Mouse (Mus musculus) CD8-positive naive resting alpha-beta T cell, adult 2 months (primary cell): Measurements from ENCODE around the gene Fam76b.
"Not testable (repeated sequence)": the region's sequence is repeated elsewhere in the genome, so short reads cannot be mapped to it uniquely, and the experiment has no call there.

ENCODE experiments used
- DNase-seq, 2 experiments: peaks; one replicate each; pipeline ENCODE4 v3.0.0; 2022; ENCODE audit warnings: low read depth in 2 of 2, low spot score in 2 of 2

Gene Fam76b

DNA sequence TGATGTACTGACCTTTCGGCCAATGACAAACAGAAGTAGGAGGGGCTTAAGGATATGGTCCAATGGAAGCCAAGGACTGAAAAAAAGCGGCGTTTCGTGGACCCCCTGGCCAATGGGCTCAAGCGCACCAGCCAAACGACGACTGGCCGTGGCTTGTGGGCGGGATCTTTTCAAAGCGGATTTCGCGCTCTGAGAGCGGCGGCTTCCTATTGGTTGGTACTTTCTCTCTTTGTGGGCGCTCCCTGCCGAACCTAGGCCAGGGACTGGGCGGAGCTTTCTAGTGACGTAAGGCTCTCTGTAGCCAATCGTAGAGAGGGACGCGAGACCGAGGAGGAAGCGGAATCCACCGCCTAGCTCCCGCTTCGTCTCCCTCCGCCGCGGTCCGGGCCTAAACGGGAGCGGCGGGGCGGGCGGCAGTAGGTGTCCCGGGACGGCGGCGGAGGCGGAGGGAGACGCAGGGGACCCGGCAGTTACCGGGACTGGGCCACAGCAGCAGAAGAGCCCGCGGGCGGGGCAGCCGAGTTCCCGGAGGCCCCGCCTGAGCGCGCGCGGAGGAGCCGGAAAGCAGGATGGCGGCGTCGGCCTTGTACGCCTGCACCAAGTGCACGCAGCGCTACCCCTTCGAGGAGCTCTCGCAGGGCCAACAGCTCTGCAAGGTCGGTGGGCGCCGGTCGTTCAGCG lies at the start of gene Fam76b:
Gene Fam76b (plus strand): TSS at position 311 of the 681 bp plus-strand sequence.
- DNase-seq = peak; percentile 99

DNA sequence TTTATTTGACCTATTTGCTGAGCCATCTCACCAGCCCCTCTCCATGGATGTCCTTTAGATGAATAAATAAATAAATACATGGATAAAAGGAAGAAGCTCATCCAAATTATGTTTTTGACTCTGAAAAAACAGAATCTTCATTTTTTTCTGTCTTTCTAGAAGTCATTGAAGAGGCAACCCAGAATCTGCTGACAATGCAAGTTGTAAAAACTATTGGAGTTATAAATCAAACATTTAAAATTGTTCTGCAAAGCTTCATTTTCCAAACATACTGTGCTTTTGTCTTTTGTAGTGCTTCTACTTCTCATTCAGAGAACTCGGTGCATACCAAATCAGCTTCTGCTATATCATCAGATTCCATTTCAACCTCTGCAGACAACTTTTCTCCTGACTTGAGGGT lies 45.5 kb upstream of the Fam76b start:
- no peak for DNase-seq

DNA sequence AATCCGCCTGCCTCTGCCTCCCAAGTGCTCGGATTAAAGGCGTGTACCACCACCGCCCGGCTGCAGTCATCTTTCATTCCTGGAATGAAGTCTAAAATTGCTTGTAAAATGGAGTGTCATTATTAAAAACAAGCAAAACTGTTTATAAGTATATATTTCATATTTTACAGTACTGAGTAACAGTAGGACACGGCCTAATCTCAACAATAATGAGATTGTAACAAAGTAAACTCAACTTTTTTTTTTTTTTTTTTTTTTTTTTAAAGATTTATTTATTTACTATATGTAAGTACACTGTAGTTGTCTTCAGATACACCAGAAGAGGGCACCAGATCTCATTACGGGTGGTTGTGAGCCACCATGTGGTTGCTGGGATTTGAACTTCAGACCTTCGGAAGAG lies 36.7 kb upstream of the Fam76b start:
- not testable (repeated sequence) for DNase-seq

DNA sequence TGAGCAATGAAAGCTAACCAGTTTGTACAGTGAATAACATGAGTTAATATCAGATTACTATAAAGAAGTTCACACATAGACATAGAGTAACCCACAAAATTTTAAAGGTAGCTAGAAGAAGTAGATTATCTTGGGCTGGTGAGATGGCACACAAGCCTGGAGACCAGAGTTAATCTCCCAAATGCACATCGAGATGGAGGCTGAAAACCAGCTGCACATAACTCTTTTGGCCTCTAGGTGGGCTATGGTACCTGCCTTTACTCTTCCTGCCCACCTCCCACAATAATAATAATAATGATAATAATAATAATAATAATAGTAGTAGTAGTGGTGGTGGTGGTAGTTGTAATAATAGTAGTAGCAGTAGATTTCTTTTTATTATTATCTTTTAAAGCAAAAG lies 33.2 kb upstream of the Fam76b start:
- no peak for DNase-seq

DNA sequence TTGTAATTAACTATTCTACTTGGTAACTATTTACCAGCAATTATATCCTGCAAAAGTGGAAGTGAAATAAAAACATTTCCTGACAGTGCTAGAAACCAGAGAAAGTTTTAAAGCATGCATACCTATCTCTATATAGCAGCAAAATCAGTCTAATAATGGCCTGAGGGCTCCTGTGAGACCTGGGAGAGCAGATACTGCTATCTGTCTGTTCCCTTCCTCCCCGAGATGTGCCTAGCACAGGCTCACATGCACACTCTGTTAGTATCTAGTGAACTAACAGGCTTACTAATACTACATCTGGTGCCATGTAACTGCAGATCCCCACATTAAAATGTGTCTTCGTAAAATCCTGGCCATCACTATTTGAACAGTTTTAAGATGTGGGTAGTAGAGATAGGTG lies 32.8 kb upstream of the Fam76b start:
- no peak for DNase-seq

DNA sequence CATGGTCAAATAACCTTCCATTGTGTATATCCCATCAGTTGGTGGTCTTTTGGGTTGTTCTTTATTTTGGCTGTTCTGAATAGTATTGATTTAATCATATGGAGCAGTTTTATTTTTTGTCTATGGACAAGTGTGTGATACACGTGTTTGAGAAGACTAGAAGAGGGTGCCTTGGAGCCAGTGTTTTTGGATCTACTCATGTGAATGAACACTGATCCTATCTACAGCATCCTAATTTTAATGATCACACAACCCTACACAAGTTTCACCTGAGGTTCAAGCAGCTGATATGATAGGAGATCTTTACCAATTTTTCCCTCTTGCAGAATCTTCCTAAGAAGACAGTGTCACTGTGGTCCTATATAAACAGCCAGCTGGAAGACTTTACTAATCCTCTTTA lies 23.0 kb upstream of the Fam76b start:
- no peak for DNase-seq

DNA sequence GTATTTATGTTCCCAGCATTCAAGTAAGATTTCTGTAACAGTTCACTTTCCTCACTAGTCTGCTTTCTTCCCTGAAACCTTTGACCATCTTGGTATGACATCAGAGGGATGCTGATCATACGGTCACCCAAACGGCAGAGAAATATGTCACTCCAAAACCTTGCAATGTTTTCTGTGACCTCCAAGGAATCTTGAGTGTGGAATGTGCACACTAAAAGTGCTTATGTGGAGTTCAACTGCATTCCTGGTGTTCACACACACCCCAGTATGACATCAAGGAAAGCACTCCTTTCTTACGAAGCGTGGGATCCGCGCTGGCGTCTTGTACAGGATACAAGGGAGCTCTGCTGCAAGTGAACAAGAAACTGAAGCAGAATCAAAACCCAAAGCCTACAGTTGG lies 20.7 kb upstream of the Fam76b start:
- DNase-seq = no peak

DNA sequence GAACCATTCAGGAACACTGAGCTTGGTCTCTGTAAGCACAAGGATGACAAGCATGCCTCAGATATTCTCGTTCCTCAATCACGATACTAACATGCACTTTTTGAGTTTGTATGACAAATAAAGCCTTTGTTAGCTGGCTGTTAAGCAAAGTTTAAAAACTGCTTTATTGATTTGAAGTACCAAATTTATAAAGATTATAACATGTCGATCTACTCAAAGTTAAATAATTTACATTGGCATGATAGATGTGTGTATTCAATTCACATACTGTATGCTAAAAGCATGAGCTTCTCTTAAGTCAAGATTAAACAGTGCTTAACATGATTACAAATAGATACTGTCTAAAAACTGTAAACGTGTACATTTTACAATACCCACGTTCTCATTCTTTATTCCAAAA lies 19.9 kb upstream of the Fam76b start:
- DNase-seq = no peak

DNA sequence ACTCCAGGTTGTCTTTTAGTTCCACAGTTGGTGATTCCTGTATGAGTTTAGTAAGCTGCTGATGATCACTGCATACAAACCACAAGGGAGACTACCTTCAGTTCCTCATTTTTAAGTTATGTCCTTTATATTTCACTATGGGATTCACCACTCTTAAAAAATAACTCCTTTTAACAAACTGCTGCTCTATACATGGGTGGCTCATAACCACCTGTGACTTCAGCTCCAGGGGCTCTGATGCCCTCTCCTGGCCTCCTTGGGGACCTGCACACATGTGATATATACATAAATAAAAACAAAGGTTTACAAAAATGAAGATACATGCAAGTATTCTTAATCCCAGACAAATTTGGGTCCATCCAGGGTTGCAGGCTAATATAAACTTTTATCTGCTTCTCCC lies 17.6 kb upstream of the Fam76b start:
- no peak for DNase-seq

DNA sequence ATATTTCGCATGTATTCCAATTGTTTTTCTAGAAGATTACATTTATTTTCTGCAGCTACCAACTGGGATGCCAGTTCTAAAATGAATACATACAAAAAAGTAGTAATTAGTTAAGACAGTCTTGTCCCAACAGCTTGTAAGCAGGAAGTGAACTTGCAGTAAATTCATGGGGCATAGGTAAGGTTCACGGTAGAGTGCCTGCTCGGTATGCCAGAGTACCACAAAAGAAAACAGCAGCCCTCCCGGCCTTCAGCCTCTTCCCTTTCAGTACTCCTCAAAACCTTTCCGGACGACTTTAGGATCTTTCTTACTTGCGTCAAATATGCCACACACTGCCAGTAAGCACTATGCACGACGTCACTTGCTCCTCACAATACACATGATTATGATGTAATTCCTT lies 9.1 kb upstream of the Fam76b start:
- DNase-seq = no peak

DNA sequence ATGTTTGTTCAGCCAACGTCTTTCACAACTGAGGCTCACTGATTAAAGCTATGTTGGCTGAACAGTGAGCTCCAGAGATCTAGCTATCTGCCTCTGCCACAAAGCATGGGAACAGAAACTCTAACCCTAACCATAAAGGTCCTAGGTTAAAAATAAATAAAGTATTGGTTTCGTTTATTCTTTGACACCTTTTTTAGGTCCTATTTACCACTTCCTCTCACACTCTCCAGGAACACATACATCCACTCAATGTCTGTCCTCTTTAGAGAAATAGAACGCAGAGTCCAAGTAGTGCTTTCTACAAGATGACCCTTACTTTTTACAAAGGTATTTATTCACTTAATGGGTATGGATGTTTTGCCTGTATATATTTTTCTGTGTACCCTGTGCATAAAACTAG lies 6.7 kb upstream of the Fam76b start:
- no peak for DNase-seq

DNA sequence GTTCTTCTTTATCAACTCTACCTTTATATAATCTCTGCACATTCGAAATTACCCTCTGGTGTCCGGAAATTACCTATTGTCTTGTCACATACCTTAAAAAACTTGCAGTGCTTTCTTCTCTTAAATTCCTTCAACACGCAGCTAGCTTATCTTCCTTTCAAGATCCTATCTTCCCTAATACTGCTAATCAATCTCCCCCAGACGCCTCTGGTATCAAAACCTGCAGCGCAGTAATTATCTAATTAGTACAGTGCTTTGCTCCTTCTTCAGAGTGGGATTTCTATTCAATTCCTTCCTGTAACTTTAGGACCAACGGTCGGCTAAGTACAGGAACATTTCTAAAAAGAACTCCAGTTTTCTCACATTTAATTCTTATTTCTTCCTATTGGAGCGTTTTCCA lies 1.6 kb upstream of the Fam76b start:
- DNase-seq = no peak

DNA sequence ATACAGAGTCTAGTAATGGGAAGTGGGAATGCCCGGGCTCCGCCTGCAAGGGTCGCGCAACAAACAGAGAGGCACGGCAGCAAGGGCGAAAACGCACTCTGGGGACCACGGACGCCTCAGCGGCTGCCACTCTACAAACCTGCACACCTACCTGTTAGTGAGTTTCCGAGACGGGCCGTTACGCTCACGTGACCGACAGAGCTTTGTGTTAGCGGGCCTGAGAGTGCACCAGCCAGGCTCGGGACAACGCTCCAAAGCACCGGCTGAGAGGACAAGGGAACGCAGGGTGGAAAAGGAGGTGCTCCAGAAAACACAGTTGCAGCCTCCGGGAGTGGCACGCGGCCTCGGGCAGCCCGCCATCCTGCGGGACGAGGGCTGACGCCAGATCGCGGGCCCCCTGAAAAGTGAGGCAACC lies 1.1 kb upstream of the Fam76b start:
- no peak for DNase-seq

DNA sequence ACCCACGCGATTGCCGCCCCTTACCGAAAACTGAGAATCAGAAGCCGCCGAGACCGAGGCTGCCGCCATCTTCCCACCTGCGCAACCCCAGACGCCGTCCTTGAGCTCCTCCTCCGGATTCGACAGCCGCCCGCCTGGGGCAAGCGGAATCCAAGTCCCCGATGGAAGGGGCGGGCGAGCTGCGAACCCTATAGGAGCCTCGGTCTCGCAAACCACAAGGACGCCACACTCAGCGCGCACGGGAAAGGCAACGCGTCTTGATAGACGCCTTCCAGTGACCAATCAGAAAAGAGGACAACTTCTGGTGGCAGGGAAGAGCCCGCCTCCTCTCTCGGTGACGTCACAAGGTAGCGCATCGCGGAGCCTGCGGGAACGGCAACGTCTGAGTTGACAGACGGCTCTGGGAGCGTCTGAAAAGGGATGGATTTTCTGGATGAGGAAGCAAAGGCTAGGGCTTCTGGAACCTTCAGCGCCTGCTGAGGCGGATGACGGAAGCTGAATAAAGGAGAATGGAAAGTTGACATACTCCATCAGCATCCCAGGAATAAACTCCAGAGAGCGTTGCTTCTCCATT lies 597 bp upstream of the Fam76b start, which contains the start of gene Cep57:
Gene Cep57 (minus strand): TSS at position 276 of the 574 bp plus-strand sequence.
- DNase-seq = peak; percentile 93 to 96

DNA sequence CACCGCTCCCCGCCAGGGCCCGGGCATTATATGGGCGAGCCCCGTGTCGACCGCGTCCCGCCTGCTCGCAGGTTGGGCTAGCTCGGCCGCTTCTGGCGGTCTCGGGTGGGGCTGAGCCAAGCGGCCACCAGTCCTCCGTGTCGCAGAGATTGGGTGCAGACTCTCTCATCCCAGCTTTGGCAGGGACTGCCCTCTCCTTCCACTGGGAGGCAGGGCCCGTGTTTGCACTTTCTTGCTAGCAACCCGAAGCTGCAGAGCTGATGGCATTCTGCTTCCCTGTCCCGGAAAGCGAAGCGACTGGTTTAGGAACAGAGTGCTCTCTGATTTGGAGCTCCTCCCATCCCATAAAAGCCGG lies 548 bp downstream of the Fam76b start:
- DNase-seq = no peak

DNA sequence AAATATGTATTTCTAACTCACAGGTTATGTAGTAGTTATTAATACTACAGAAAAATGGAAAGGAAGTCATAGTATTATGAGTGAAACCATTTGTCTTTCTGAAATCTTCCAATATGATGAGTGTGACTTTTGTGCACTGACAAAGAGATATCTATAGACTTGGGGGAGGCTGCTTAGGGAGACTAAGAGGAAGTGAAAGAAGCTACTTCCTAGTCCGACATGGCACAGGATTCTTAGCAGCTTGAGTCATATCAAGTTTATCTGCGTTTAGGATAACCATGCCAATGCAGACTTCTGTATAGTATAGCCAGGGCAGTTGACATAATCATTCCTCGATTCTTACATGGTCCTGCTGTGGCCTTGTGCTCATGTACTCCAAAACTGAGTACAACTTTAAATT lies 7.7 kb downstream of the Fam76b start:
- no peak for DNase-seq

DNA sequence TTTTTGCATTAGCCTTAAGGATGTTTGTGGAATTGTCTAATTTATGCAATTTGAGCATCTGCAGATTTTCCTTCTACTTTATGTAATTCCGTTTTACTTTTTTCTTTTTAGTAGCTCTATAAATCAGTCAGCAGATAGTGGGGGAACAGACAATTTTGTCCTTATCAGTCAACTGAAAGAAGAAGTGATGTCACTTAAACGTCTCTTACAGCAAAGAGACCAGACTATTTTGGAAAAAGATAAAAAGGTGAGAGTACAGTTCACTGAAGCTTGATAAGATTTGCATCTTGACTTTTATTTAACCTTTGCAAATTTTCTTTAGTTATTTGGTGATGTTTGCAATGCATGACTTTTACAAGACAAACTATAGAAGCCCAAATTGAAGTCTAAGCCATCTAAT lies 9.2 kb downstream of the Fam76b start:
- DNase-seq = no peak

DNA sequence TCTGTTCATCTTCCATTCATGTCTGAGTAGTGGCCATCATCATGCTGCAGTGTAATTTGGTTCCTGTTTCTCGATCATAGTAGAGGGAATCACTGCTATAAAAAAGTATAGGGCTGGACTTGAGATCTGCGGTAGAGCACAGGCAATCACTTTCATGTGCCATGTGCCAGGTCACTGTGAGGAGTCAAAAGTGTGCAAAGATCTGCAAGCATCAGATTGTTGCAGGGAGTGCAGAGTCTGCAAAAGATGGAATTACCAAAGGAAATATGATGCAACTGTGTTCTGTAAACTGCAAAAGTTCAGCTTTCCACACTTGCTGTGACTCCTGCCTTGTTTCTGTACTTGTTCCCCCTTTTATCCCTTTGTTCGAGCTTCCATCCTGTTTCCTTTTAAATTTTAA lies 20.1 kb downstream of the Fam76b start:
- DNase-seq = no peak

DNA sequence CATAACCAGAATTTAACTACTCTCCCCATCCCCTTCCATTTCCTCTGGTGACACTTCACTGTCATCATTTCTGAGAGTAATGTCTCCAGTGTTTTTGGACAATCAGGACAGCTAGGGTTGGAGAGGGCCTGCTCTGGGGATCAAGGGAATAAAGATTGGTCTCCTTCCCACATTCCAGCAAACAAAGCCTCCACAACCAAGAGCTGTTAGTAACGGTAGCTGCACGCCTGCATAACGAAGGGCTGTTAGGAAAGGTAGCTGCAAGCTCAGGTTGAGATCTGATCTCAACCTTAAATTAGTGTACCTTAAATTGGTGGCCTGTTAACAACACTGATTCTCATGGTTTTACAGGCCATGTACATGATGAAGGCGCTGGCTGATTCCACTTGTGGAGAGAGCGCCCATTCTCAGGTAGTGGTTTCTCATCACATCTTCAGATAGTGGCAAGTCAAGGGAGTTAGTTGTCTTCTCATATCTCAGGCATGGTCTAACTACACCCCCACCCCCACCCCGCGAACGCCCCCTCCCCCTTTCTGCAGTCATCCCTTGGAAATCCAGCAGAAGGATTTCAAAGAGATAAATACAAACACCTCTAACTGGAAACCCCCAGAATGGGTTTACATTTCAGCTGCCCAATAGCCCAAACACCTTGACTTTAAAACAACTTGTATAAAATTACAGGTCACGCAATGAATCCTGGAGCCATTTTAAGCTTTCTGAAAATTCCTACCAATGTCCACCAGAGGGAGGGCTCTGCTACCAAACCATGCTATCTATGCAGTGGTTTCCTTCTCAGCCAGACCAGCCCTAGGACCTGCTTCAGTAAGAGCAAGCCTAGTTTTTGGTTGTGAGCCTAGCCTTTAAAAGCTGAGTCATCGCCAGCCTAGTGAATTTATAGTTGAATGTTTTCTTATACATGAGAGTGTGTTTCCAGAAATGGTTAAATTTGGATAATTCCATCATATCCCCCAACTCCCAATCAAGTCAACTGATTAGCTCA lies 21.3 kb downstream of the Fam76b start:
- peak in 1 of 2 experiments; percentile 10 for DNase-seq

DNA sequence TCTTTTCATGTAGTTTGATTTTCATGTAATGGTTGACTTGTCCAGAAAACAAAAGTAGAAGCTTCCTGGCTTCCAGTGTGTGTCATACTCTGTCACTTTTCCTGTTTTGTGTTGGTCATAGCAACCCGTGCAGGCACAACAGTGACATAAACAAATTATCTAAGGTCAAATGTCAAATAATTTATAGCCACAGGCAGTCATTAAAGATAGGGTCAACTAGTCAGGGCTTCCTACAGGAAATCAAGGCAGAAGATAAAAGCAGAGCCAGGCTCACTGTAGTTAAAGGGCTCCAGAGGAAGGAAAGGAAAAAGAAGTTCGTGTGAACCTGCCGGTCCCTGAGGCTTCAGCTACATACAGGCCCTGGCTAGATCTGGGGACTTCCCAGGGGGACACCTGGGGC lies 26.4 kb downstream of the Fam76b start:
- no peak for DNase-seq

DNA sequence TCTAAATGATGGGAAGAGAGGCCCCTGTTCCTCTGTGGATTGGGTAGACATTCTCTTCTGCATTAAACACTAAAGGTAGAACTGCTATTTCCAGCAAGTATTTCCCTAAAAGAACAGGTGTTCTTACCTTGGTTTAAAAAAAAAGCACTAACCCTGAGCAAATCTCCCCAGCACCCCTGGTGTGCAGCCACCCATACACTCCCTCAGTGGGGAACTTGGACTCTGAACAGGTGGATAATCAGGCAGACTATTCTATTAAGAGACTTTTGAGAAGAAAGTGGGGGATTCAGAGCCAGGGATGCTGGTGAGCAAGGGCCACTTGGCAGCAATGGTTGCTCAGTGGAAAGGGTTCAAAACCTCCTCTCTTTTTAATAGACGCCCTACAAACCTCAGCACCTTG lies 28.7 kb downstream of the Fam76b start:
- no peak for DNase-seq

DNA sequence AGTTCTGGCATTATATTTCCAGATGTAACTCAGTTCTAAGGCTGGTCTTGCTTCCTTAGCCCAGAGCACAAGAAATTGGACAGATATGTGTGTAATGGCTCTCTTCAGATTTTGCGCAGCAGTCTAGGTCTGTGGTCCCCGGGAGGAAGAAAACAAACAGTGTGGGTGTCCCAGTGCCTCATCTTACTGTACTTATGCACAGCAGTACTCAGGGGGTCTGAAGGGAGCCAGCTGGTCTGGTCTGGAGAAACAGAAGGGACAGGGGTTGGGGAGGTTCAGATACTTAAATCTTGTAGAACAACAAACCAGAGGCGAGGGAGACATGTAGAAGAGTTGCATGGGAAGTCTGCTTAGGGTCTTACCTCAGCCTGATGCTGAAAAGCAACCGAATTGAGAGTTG lies 29.3 kb downstream of the Fam76b start:
- DNase-seq = no peak
